Mouse (Mus musculus) lung, embryonic 14.5 days (tissue): ENCODE data around the gene Klf1. TPM values are rescaled to one million over a fixed set of nuclear protein-coding genes. Genes with fewer than 3 reads are reported as not detected.

Experiments used
- ATAC-seq: fragments of 200-750 bp; cut with Nextera tagmentation; 2 replicates; pipeline ENCODE4 v1.8.0; 2017; ENCODE audit warnings: mild to moderate bottlenecking, moderate TSS enrichment, moderate library complexity; ENCODE audit not compliant: insufficient read depth
- DNase-seq: peaks from one replicate; pipeline ENCODE4 v3.0.0-alpha.2; 2015
- H3K27ac ChIP-seq: fragments of 300-500 bp; sonication (generic); 2 replicates; pipeline ENCODE4 v1.5.1; 2014; ENCODE audit warnings: low read depth, mild to moderate bottlenecking, moderate library complexity
- H3K27me3 ChIP-seq: fragments of 300-500 bp; sonication (generic); 2 replicates; pipeline ENCODE4 v1.6.1; 2014; ENCODE audit warnings: low read length, control low read depth; ENCODE audit not compliant: insufficient read depth
- H3K36me3 ChIP-seq: fragments of 300-500 bp; sonication (generic); 2 replicates; pipeline ENCODE4 v1.6.1; 2014; ENCODE audit warnings: control low read depth; ENCODE audit not compliant: insufficient read depth
- H3K4me1 ChIP-seq: fragments of 300-500 bp; sonication (generic); 2 replicates; pipeline ENCODE4 v1.6.1; 2014; ENCODE audit warnings: antibody characterized with exemption, control low read depth; ENCODE audit not compliant: insufficient read depth
- H3K4me2 ChIP-seq: fragments of 300-500 bp; sonication (generic); 2 replicates; pipeline ENCODE4 v1.6.1; 2014; ENCODE audit warnings: mild to moderate bottlenecking
- H3K4me3 ChIP-seq: fragments of 300-500 bp; sonication (generic); 2 replicates; pipeline ENCODE4 v1.5.1; 2014; ENCODE audit warnings: low read depth, low read length
- H3K9ac ChIP-seq: fragments of 300-500 bp; sonication (generic); 2 replicates; pipeline ENCODE4 v1.6.1; 2014
- H3K9me3 ChIP-seq: fragments of 300-500 bp; sonication (generic); 2 replicates; pipeline ENCODE4 v1.6.1; 2016; ENCODE audit warnings: low read depth, low read length, control low read depth
- CTCF ChIP-seq: IDR thresholded peaks from 2 replicates; pipeline ENCODE4 v1.5.1; 2016; ENCODE audit warnings: antibody characterized with exemption, low read depth
- WGBS: fragments of 180-500 bp; shearing (Covaris S2); extraction: QIAGEN DNeasy Blood & Tissue Kit; methylation state at CpG from one replicate; pipeline ENCODE4 v1.1.7; 2014; 5-methylcytosine and 5-hydroxymethylcytosine counted together
- microRNA-seq: library from miRNA; unstranded; fragments of <30 nt; microRNA quantifications from one replicate; pipeline ENCODE4, GENCODE M21; 2016; ENCODE audit warnings: borderline number of aligned reads
- polyA plus RNA-seq: library from polyadenylated mRNA; unstranded; fragments of >200 nt; fragmentation: Nextera tagmentation; extraction: Ambion mirVana; gene quantifications from 2 replicates; pipeline ENCODE4 v1.2.1, GENCODE M21; 2014

Gene Klf1
- polyA plus RNA-seq, 1 experiment from 2014 or later, result 1.9 TPM

GRCm38 (mm10) chr8:84945235-84945632 is 43.5 kb downstream of the Klf1 start:
- H3K36me3 ChIP-seq, result no peaks in the 10 kb centered on the region
- 3% methylated on average over 11 of the region's 11 CpGs for WGBS
- no peak for TF ChIP-seq CTCF
- H3K4me3 ChIP-seq, result peak overlapping the region; percentile 41; the same call in 1 of the 2 replicates
- DNase-seq, result peak; percentile 21
- H3K27me3 ChIP-seq, result peaks cover 42% of the 10 kb centered on the region
- H3K4me2 ChIP-seq, result peak overlapping the region; percentile 73; the same call in 1 of the 2 replicates
- no peak overlapping the region for H3K27ac ChIP-seq
- no peak overlapping the region for H3K9ac ChIP-seq
- no peaks in the 10 kb centered on the region for H3K9me3 ChIP-seq
- no peaks in the 10 kb centered on the region for H3K4me1 ChIP-seq
- ATAC-seq, result no peak

- H3K9ac ChIP-seq, result no peak overlapping the region; the same call in 1 of the 2 replicates
- ATAC-seq, result peak; percentile 35; the same call in 1 of the 2 replicates
Measured at GRCm38 (mm10) chr8:84945633-84946527, 44.2 kb downstream of the Klf1 start.

GRCm38 (mm10) chr8:84946528-84947240 is 45.0 kb downstream of the Klf1 start, which contains the start of gene Rtbdn:
Gene Rtbdn, plus strand, starts transcription at chr8:84946991.
- H3K4me1 ChIP-seq, result no peaks in the 10 kb centered on the region
- no peaks in the 10 kb centered on the region for H3K9me3 ChIP-seq
- H3K4me2 ChIP-seq, result peak within 1 kb of the TSS; percentile 73
- H3K36me3 ChIP-seq, result no peaks in the 10 kb centered on the region
- no peak within 1 kb of the TSS; the same call in 1 of the 2 replicates for H3K9ac ChIP-seq
- no peak for DNase-seq
- WGBS, result 8% methylated on average over 17 of the region's 17 CpGs
- peak; percentile 36; the same call in 1 of the 2 replicates for TF ChIP-seq CTCF
- peaks cover 50% of the 10 kb centered on the region for H3K27me3 ChIP-seq
- ATAC-seq, result peak; percentile 41; the same call in 1 of the 2 replicates
- no peak within 1 kb of the TSS for H3K27ac ChIP-seq
- H3K4me3 ChIP-seq, result peak within 1 kb of the TSS; percentile 41

More at GRCm38 (mm10) chr8:84945633-84946527, 44.2 kb downstream of the Klf1 start:
- H3K27me3 ChIP-seq, result peaks cover 48% of the 10 kb centered on the region
- H3K9me3 ChIP-seq, result no peaks in the 10 kb centered on the region
- H3K4me2 ChIP-seq, result peak overlapping the region; percentile 73
- WGBS, result under 1% methylated on average over 53 of the region's 67 CpGs
- H3K4me3 ChIP-seq, result peak overlapping the region; percentile 41
- DNase-seq, result peak; percentile 21
- H3K27ac ChIP-seq, result no peak overlapping the region
- H3K4me1 ChIP-seq, result no peaks in the 10 kb centered on the region
- TF ChIP-seq CTCF, result peak; percentile 36
- no peaks in the 10 kb centered on the region for H3K36me3 ChIP-seq

GRCm38 (mm10) chr8:84947241-84947545 is 45.5 kb downstream of the Klf1 start:
- no peaks in the 10 kb centered on the region for H3K4me1 ChIP-seq
- WGBS, result 11% methylated on average over 9 of the region's 9 CpGs
- peaks cover 52% of the 10 kb centered on the region for H3K27me3 ChIP-seq

GRCm38 (mm10) chr8:84949753-84950152 is 48.0 kb downstream of the Klf1 start:
- no peaks in the 10 kb centered on the region for H3K36me3 ChIP-seq
- no peak overlapping the region for H3K4me2 ChIP-seq
- H3K4me3 ChIP-seq, result no peak overlapping the region
- no peaks in the 10 kb centered on the region for H3K4me1 ChIP-seq
- no peak overlapping the region for H3K27ac ChIP-seq
- H3K9me3 ChIP-seq, result no peaks in the 10 kb centered on the region
- ATAC-seq, result no peak
- DNase-seq, result no peak
- no peak for TF ChIP-seq CTCF
- H3K9ac ChIP-seq, result no peak overlapping the region
- 20% methylated on average over 12 of the region's 12 CpGs for WGBS
- H3K27me3 ChIP-seq, result peaks cover 46% of the 10 kb centered on the region

More at GRCm38 (mm10) chr8:84947241-84947545, 45.5 kb downstream of the Klf1 start:
- DNase-seq, result peak; percentile 86
- Histone ChIP-seq H3K4me3 (no peak overlapping the region), H3K9me3 (no peaks in the 10 kb centered on the region), H3K4me2 (no peak overlapping the region), H3K36me3 (no peaks in the 10 kb centered on the region), H3K9ac (no peak overlapping the region), H3K27ac (no peak overlapping the region)
- ATAC-seq, result peak; percentile 12; the same call in 1 of the 2 replicates
- no peak for TF ChIP-seq CTCF

GRCm38 (mm10) chr8:84952612-84953255 is 51.0 kb downstream of the Klf1 start:
- H3K4me3 ChIP-seq, result no peak overlapping the region
- H3K4me1 ChIP-seq, result no peaks in the 10 kb centered on the region
- no peaks in the 10 kb centered on the region for H3K9me3 ChIP-seq
- peaks cover 19% of the 10 kb centered on the region; the same call in 1 of the 2 replicates for H3K27me3 ChIP-seq
- H3K27ac ChIP-seq, result no peak overlapping the region
- 8% methylated on average over 18 of the region's 18 CpGs for WGBS
- TF ChIP-seq CTCF, result no peak
- ATAC-seq (peak; percentile 70), DNase-seq (peak; percentile 58)
- H3K4me2 ChIP-seq, result 0 out of 2 replicates have a peak overlapping the region, but pooled peaks have one; percentile 21
- H3K9ac ChIP-seq, result no peak overlapping the region
- H3K36me3 ChIP-seq, result peaks cover 8% of the 10 kb centered on the region; the same call in 1 of the 2 replicates

Small RNA genes lying within 50 kb of the gene (microRNA-seq; reads per million reads assigned to microRNA genes)
- not detected for gene Gm24197
- 4.0 reads per million, percentile 14 among the genes with 10 or more reads in this experiment for gene Mir7069

Other genes with a start within 250 kb of the Klf1 start
- gene Ier2, start 239.1 kb upstream of the Klf1 start, polyA plus RNA-seq, result 81.7 and 83.8 TPM in 2 replicates
- gene Trmt1, start 215.6 kb upstream of the Klf1 start, polyA plus RNA-seq, result 66.1 and 68.6 TPM in 2 replicates
- gene Nacc1, start 214.1 kb upstream of the Klf1 start, polyA plus RNA-seq, result 29.8 and 33.8 TPM in 2 replicates
- gene Lyl1, start 200.5 kb upstream of the Klf1 start, polyA plus RNA-seq, result 12.0 and 12.5 TPM in 2 replicates
- 2.7 and 2.8 TPM in 2 replicates for gene G430095P16Rik, start 178.9 kb upstream of the Klf1 start, polyA plus RNA-seq
- 42.3 and 44.1 TPM in 2 replicates for gene Nfix, start 101.6 kb upstream of the Klf1 start, polyA plus RNA-seq
- gene Dand5, start 79.1 kb upstream of the Klf1 start, polyA plus RNA-seq, result 4.5 and 4.6 TPM in 2 replicates
- gene Gadd45gip1, start 70.4 kb upstream of the Klf1 start, polyA plus RNA-seq, result 44.2 and 45.0 TPM in 2 replicates
- gene Rad23a, start 61.3 kb upstream of the Klf1 start, polyA plus RNA-seq, result 118 and 123 TPM in 2 replicates
- gene Calr, start 55.0 kb upstream of the Klf1 start, polyA plus RNA-seq, result 886 and 920 TPM in 2 replicates
- 92.9 and 103 TPM in 2 replicates for gene Farsa, start 44.9 kb upstream of the Klf1 start, polyA plus RNA-seq
- gene Syce2, start 29.8 kb upstream of the Klf1 start, polyA plus RNA-seq, result 79.9 and 94.8 TPM in 2 replicates
- 28.1 and 30.4 TPM in 2 replicates for gene Gcdh, start 8.0 kb upstream of the Klf1 start, polyA plus RNA-seq
- gene Dnase2a, start 6.6 kb downstream of the Klf1 start, polyA plus RNA-seq, result 12.0 and 15.3 TPM in 2 replicates
- gene Mast1, start 35.4 kb downstream of the Klf1 start, polyA plus RNA-seq, result 0.30 and 0.39 TPM in 2 replicates
- gene Rtbdn, start 45.1 kb downstream of the Klf1 start, polyA plus RNA-seq, result not detected in 2 replicates
- gene Gm49661, start 67.5 kb downstream of the Klf1 start, polyA plus RNA-seq, result not detected in 2 replicates
- gene Prdx2, start 67.7 kb downstream of the Klf1 start, polyA plus RNA-seq, result 819 and 843 TPM in 2 replicates
- gene Rnaseh2a, start 67.8 kb downstream of the Klf1 start, polyA plus RNA-seq, result 117 and 121 TPM in 2 replicates
- 12.8 and 15.4 TPM in 2 replicates for gene Junb, start 76.8 kb downstream of the Klf1 start, polyA plus RNA-seq
- 15.2 and 18.0 TPM in 2 replicates for gene Hook2, start 88.7 kb downstream of the Klf1 start, polyA plus RNA-seq
- not detected in 2 replicates for gene Best2, start 112.6 kb downstream of the Klf1 start, polyA plus RNA-seq
- 97.2 and 98.0 TPM in 2 replicates for gene Asna1, start 123.4 kb downstream of the Klf1 start, polyA plus RNA-seq
- gene Trir, start 124.9 kb downstream of the Klf1 start, polyA plus RNA-seq, result 153 and 156 TPM in 2 replicates
- gene Tnpo2, start 135.0 kb downstream of the Klf1 start, polyA plus RNA-seq, result 17.9 and 20.2 TPM in 2 replicates
- gene Fbxw9, start 158.1 kb downstream of the Klf1 start, polyA plus RNA-seq, result 23.1 and 23.7 TPM in 2 replicates
- 0.72 TPM in 1 of 2 replicates, not detected in the other for gene Gm5741, start 166.1 kb downstream of the Klf1 start, polyA plus RNA-seq
- gene Dhps, start 169.8 kb downstream of the Klf1 start, polyA plus RNA-seq, result 60.3 and 61.5 TPM in 2 replicates
- gene Wdr83os, start 178.8 kb downstream of the Klf1 start, polyA plus RNA-seq, result 155 and 158 TPM in 2 replicates
- gene Wdr83, start 179.4 kb downstream of the Klf1 start, polyA plus RNA-seq, result 42.9 and 45.3 TPM in 2 replicates
- gene Man2b1, start 181.3 kb downstream of the Klf1 start, polyA plus RNA-seq, result 32.7 and 33.9 TPM in 2 replicates
- 1.7 and 2.3 TPM in 2 replicates for gene Zfp791, start 221.2 kb downstream of the Klf1 start, polyA plus RNA-seq
- not detected in 2 replicates for gene Cks1brt, start 250.0 kb downstream of the Klf1 start, polyA plus RNA-seq